Mouse (Mus musculus): ENCODE results near the gene 4931422A03Rik. TPM values are rescaled to one million over a fixed set of nuclear protein-coding genes. Genes with fewer than 3 reads are reported as not detected.

The 4931422A03Rik gene
- polyA plus RNA-seq, 1 experiment from 2014 or later = 2.5 TPM

DNA sequence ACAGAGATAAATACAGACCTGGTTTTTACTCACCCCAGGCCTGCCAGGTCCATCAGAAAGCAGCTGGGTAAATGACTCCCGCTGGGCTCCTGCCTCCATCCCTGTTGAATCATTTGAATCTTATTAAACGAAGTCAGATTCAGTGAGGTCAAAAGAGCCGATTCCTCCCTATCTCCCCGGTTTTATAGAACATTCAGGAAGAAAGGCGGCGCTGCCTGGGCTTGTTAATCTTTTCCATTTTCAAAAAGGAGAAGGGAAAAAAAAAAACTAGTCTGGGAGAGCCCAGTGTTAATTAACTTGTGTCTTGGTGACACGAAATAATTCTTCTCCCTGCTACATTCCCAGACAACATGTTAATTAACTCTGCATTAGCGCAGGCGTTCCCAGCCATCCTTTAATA is 50.4 kb downstream of the 4931422A03Rik start:
- H3K27me3 ChIP-seq (ENCODE audit: control insufficient read depth, insufficient read depth, low read length) = no peaks in the 10 kb centered on the region
- no peaks in the 10 kb centered on the region for H3K9me3 ChIP-seq (ENCODE audit: control insufficient read depth, low read length)
- ATAC-seq (ENCODE audit: low FRiP score) (no peak; the same call in 1 of the 2 replicates), DNase-seq (ENCODE audit: low spot score) (no peak)
- H3K9ac ChIP-seq = no peak overlapping the region; the same call in 1 of the 2 replicates
- H3K36me3 ChIP-seq (replicated peaks; ENCODE audit: control insufficient read depth, insufficient read depth) = no peaks in the 10 kb centered on the region; the same call in 1 of the 2 replicates
- WGBS = 21% methylated on average over 9 of the region's 9 CpGs
- H3K4me2 ChIP-seq (replicated peaks) = peak overlapping the region; percentile 21; the same call in 1 of the 2 replicates
- no peak overlapping the region for H3K4me3 ChIP-seq (replicated peaks; ENCODE audit: low read length)
- H3K4me1 ChIP-seq (replicated peaks; ENCODE audit: control insufficient read depth, insufficient read depth, low read length) = peaks cover 18% of the 10 kb centered on the region
- peak overlapping the region; percentile 47; the same call in 1 of the 2 replicates for H3K27ac ChIP-seq

DNA sequence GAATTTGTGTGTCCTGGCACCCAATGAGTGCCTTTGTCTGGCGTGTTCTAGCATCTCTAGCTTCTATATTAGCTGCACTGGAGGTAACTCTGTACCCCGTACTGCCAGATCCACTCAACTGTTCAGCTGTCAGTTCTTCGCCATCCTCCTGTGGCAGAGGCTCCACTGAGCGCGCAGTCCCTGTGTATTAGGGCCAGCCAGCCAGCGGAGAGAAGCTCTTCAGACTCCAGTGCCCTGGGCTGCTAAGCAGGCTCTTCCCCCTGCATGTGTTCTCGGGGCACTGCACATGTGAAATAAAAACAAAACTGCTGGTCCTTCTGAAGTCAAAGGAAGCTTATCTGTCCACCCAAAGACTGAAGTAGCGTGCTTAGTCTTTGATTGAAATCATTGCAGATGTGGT is 50.9 kb downstream of the 4931422A03Rik start:
- H3K36me3 ChIP-seq (replicated peaks; ENCODE audit: control insufficient read depth, insufficient read depth) = no peaks in the 10 kb centered on the region; the same call in 1 of the 2 replicates
- H3K9me3 ChIP-seq (ENCODE audit: control insufficient read depth, low read length) = no peaks in the 10 kb centered on the region
- peaks cover 2% of the 10 kb centered on the region; the same call in 1 of the 2 replicates for H3K27me3 ChIP-seq (ENCODE audit: control insufficient read depth, insufficient read depth, low read length)
- H3K9ac ChIP-seq = no peak overlapping the region; the same call in 1 of the 2 replicates
- WGBS = 47% methylated on average over 8 of the region's 8 CpGs
- no peak overlapping the region for H3K4me3 ChIP-seq (replicated peaks; ENCODE audit: low read length)
- H3K4me1 ChIP-seq (replicated peaks; ENCODE audit: control insufficient read depth, insufficient read depth, low read length) = peaks cover 18% of the 10 kb centered on the region
- ATAC-seq (ENCODE audit: low FRiP score) = no peak
- peak overlapping the region; percentile 2; the same call in 1 of the 2 replicates for H3K4me2 ChIP-seq (replicated peaks)
- no peak for DNase-seq (ENCODE audit: low spot score)
- peak overlapping the region; percentile 47; the same call in 1 of the 2 replicates for H3K27ac ChIP-seq

DNA sequence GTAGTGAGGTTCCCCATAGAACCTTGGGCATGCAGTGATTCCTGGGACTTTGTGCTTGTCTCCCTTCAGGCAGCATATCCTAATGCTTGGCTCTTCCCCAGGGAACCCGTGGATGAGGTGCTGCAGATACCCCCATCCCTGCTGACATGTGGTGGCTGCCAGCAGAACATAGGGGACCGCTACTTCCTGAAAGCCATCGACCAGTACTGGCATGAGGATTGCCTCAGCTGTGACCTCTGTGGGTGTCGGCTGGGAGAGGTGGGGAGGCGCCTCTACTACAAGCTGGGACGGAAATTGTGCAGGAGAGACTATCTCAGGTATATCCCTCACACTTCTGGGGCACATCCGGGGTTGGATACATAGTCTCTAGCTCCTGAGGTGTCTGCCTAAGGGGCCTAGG is 52.3 kb downstream of the 4931422A03Rik start:
- DNase-seq (ENCODE audit: low spot score) = no peak
- H3K9ac ChIP-seq = no peak overlapping the region
- H3K4me1 ChIP-seq (replicated peaks; ENCODE audit: control insufficient read depth, insufficient read depth, low read length) = peaks cover 18% of the 10 kb centered on the region
- no peaks in the 10 kb centered on the region for H3K9me3 ChIP-seq (ENCODE audit: control insufficient read depth, low read length)
- H3K27me3 ChIP-seq (ENCODE audit: control insufficient read depth, insufficient read depth, low read length) = peaks cover 5% of the 10 kb centered on the region; the same call in 1 of the 2 replicates
- H3K4me2 ChIP-seq (replicated peaks) = no peak overlapping the region
- no peak for ATAC-seq (ENCODE audit: low FRiP score)
- H3K36me3 ChIP-seq (replicated peaks; ENCODE audit: control insufficient read depth, insufficient read depth) = no peaks in the 10 kb centered on the region; the same call in 1 of the 2 replicates
- 88% methylated on average over 7 of the region's 7 CpGs for WGBS
- H3K4me3 ChIP-seq (replicated peaks; ENCODE audit: low read length) = no peak overlapping the region
- H3K27ac ChIP-seq = no peak overlapping the region

DNA sequence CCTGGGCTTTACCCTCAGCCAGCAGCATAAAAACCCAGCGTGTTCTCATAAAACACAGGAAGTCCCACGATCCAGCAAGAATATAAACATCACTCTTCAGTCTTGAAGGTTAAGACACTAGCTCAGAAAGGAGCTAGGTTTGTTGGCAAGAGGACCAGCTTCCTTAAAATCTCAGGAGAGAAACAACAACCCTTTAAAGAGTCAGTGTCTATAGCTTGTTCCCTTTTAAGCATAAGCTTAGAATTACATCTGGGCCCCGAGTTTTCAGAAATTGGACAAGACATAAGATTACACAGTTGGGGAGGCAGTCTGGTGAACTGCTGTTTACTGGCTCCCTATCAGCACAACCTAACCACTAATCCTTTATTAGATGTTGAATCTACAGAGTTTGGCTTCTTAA is 56.3 kb downstream of the 4931422A03Rik start:
- whole genome bisulfite sequencing = 31% methylated on average over 3 of the region's 3 CpGs
- DNase-seq (ENCODE audit: low spot score) (no peak), ATAC-seq (ENCODE audit: low FRiP score) (no peak)
- Histone ChIP-seq H3K9ac (peak overlapping the region; percentile 93; the same call in 1 of the 2 replicates), H3K36me3 (replicated peaks; ENCODE audit: control insufficient read depth, insufficient read depth) (no peaks in the 10 kb centered on the region), H3K9me3 (ENCODE audit: control insufficient read depth, low read length) (no peaks in the 10 kb centered on the region), H3K27me3 (ENCODE audit: control insufficient read depth, insufficient read depth, low read length) (peaks cover 5% of the 10 kb centered on the region; the same call in 1 of the 2 replicates), H3K4me1 (replicated peaks; ENCODE audit: control insufficient read depth, insufficient read depth, low read length) (peaks cover 2% of the 10 kb centered on the region; the same call in 1 of the 2 replicates), H3K4me2 (replicated peaks) (peak overlapping the region; percentile 91), H3K27ac (no peak overlapping the region), H3K4me3 (replicated peaks; ENCODE audit: low read length) (peak overlapping the region; percentile 85)

DNA sequence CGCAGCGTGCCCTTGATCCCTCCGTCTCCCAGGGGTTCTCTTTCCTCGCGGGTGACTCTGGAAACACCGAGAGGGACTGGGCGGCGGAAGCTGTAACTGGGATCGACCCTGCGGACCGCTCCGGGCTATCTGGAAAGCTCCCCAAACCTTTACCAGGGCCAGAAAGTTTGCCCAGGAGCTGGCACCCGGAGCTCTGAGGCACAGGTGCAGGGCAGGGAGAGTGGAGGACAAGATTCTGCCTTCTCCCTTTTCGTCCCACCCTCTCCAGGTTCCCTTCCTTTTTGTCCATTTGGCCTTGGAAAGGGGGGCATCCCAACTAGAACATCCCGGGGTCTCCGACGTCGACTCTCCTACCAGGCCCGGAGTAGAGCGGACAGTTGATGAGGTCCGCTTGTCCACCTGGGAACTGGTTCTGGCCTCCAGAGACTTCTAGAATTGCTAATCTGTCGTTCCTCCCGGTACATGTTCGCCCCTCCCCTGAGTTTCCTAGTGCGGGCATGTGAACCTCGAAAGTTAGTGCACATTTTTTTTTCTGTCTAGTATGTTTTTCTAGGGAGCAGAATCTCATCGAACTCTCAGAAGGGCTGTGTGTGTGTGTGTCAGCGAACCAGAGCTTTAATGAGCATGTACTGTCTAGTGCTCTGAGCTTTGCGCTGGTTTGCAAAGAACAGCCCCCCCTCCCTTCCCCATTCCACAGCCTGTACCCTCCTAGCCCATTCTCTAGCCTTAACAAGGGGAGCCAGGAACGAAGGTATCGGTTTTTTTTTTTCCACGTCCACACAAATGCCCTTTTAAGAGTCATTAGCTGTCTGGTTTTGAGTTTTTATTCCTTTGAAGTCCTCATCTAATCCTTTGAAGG is 57.1 kb downstream of the 4931422A03Rik start:
- ATAC-seq (ENCODE audit: low FRiP score) (peak; percentile 42), DNase-seq (ENCODE audit: low spot score) (no peak)
- peak overlapping the region; percentile 91 for H3K4me2 ChIP-seq (replicated peaks)
- H3K27ac ChIP-seq = peak overlapping the region; percentile 92
- H3K9ac ChIP-seq = peak overlapping the region; percentile 93
- 2% methylated on average over 32 of the region's 32 CpGs for WGBS
- H3K4me3 ChIP-seq (replicated peaks; ENCODE audit: low read length) = peak overlapping the region; percentile 85
- H3K9me3 ChIP-seq (ENCODE audit: control insufficient read depth, low read length) = no peaks in the 10 kb centered on the region
- H3K36me3 ChIP-seq (replicated peaks; ENCODE audit: control insufficient read depth, insufficient read depth) = no peaks in the 10 kb centered on the region
- H3K4me1 ChIP-seq (replicated peaks; ENCODE audit: control insufficient read depth, insufficient read depth, low read length) = no peaks in the 10 kb centered on the region; the same call in 1 of the 2 replicates
- peaks cover 5% of the 10 kb centered on the region; the same call in 1 of the 2 replicates for H3K27me3 ChIP-seq (ENCODE audit: control insufficient read depth, insufficient read depth, low read length)

DNA sequence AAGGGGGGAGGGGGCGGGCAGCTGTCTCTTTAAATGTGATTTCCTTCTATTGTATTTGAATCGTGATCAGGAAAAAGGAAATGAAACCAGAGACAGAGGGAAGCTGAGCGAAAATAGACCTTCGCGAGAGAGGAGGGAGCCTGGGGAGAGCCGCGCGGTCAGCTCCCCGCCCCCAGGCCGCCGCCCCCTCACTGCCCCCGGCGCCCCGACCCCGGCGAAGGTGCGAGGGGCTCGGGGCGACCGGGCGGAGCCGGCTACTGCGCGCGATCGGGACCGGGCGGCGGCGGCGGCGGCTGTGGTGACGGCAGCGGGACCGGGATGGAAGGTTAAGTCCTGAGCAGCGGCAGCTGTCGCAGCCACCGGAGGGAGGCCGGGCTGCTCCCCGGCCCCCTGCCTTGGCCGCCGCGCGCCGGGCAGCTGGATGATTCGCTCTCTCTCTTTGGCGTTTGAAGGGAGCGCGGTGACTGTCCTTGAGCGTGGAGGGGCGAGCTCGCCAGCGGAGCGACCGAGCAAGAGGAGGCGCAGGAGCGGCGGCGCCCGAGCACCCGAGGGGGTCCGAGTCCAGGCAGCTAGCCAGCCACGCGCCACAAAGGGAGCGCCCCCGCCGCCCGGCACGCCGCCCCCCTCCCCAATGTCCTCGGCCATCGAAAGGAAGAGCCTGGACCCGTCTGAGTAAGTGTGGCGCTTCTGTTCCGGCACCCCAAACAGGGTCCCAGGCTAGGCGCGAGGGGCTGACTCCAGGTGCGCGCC is 57.9 kb downstream of the 4931422A03Rik start:
- H3K27ac ChIP-seq = peak overlapping the region; percentile 92
- ATAC-seq (ENCODE audit: low FRiP score) (peak; percentile 66), DNase-seq (ENCODE audit: low spot score) (no peak)
- under 1% methylated on average over 57 of the region's 79 CpGs for WGBS
- peak overlapping the region; percentile 93 for H3K9ac ChIP-seq
- H3K27me3 ChIP-seq (ENCODE audit: control insufficient read depth, insufficient read depth, low read length) = peaks cover 5% of the 10 kb centered on the region; the same call in 1 of the 2 replicates
- H3K9me3 ChIP-seq (ENCODE audit: control insufficient read depth, low read length) = no peaks in the 10 kb centered on the region
- H3K4me1 ChIP-seq (replicated peaks; ENCODE audit: control insufficient read depth, insufficient read depth, low read length) = no peaks in the 10 kb centered on the region; the same call in 1 of the 2 replicates
- no peaks in the 10 kb centered on the region for H3K36me3 ChIP-seq (replicated peaks; ENCODE audit: control insufficient read depth, insufficient read depth)
- peak overlapping the region; percentile 91 for H3K4me2 ChIP-seq (replicated peaks)
- peak overlapping the region; percentile 85 for H3K4me3 ChIP-seq (replicated peaks; ENCODE audit: low read length)

DNA sequence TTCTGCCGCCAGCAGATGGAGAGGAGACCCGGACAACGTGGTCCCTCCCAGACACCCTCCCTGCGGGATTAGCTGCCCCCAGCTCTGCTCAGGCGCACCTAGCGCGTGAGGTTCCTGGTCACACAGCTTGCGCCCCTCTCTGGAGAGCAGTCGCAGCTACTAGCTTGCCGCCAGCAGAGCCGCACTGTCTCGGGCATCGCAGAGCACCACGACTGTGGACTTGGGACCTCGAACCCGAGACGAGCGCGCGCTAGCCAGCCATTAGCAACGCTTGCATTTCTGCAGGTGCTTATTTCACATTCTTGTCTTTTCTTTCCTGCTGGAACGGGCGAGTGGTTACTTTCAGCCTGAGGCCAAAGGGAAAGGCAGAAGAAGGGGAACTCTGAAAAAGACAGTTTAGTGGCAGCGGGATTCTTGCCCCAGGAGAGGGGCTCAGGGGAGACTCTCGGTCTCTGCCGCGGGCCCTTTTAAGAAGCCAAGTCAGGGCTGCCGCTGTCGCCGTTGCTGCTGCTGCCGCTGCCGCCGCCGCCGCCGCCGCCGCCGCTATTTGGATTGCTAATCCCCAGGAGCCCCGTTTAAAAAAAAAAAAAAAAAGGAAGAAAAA is 58.6 kb downstream of the 4931422A03Rik start:
- DNase-seq (ENCODE audit: low spot score) = peak; percentile 66
- peak; percentile 77 for ATAC-seq (ENCODE audit: low FRiP score)
- H3K27me3 ChIP-seq (ENCODE audit: control insufficient read depth, insufficient read depth, low read length) = peaks cover 5% of the 10 kb centered on the region; the same call in 1 of the 2 replicates
- H3K4me2 ChIP-seq (replicated peaks) = peak overlapping the region; percentile 91
- H3K4me3 ChIP-seq (replicated peaks; ENCODE audit: low read length) = peak overlapping the region; percentile 85
- WGBS = under 1% methylated on average over 40 of the region's 40 CpGs
- no peaks in the 10 kb centered on the region for H3K9me3 ChIP-seq (ENCODE audit: control insufficient read depth, low read length)
- no peaks in the 10 kb centered on the region; the same call in 1 of the 2 replicates for H3K4me1 ChIP-seq (replicated peaks; ENCODE audit: control insufficient read depth, insufficient read depth, low read length)
- peak overlapping the region; percentile 92 for H3K27ac ChIP-seq
- H3K9ac ChIP-seq = peak overlapping the region; percentile 93
- no peaks in the 10 kb centered on the region for H3K36me3 ChIP-seq (replicated peaks; ENCODE audit: control insufficient read depth, insufficient read depth)

DNA sequence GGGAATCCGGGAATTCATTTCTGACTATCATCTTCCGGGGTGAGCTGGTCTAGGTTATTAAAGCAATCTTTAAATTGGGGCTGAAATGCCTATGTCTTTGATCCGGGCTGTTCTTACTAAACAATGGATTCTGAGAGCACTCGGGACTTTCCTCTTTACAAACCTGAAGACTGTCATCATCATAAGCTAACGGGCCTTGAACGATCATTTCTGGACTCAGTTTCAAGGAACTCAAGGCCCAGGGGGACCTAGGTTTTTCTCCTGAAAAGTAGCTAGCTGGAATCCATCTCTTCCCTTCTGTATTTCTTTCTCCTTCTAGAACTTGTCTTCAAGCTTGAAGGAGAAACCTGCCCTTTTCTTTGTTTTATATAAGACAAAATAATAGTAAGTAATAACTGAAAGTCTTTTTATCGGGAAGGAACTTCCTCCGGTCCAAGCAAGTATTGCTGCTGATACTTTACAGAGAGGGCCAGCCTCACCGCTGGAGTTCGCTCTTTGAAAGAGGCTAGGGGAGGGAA is 59.2 kb downstream of the 4931422A03Rik start:
- 22% methylated on average over 10 of the region's 10 CpGs for WGBS

More for the DNA sequence above, 59.2 kb downstream of the 4931422A03Rik start:
- no peak for DNase-seq (ENCODE audit: low spot score)
- H3K9me3 ChIP-seq (ENCODE audit: control insufficient read depth, low read length) = no peaks in the 10 kb centered on the region
- peaks cover 5% of the 10 kb centered on the region; the same call in 1 of the 2 replicates for H3K27me3 ChIP-seq (ENCODE audit: control insufficient read depth, insufficient read depth, low read length)
- no peak for ATAC-seq (ENCODE audit: low FRiP score)
- H3K9ac ChIP-seq = peak overlapping the region; percentile 93
- peak overlapping the region; percentile 1; the same call in 1 of the 2 replicates for H3K27ac ChIP-seq
- peak overlapping the region; percentile 91 for H3K4me2 ChIP-seq (replicated peaks)
- H3K4me1 ChIP-seq (replicated peaks; ENCODE audit: control insufficient read depth, insufficient read depth, low read length) = no peaks in the 10 kb centered on the region; the same call in 1 of the 2 replicates
- H3K4me3 ChIP-seq (replicated peaks; ENCODE audit: low read length) = peak overlapping the region; percentile 85
- no peaks in the 10 kb centered on the region for H3K36me3 ChIP-seq (replicated peaks; ENCODE audit: control insufficient read depth, insufficient read depth)

Data from hindbrain, embryonic 14.5 days (tissue).